Mouse (Mus musculus) neural tube, embryonic 11.5 days (tissue): ENCODE measurements around the gene Ctu2. TPM values are rescaled to one million over a fixed set of nuclear protein-coding genes. Genes with fewer than 3 reads are reported as not detected.

Experiments
- ATAC-seq: fragments of 200-750 bp; cut with Nextera tagmentation; 2 replicates; pipeline ENCODE4 v1.8.0; 2017; ENCODE audit warnings: moderate number of reproducible peaks, mild to moderate bottlenecking, moderate TSS enrichment, moderate library complexity; ENCODE audit not compliant: insufficient read depth, low FRiP score, low TSS enrichment
- DNase-seq: peaks from one replicate; pipeline ENCODE4 v3.0.0-alpha.2; 2015; ENCODE audit warnings: low spot score
- H3K27ac ChIP-seq: fragments of 300-500 bp; sonication (generic); 2 replicates; pipeline ENCODE4 v1.5.1; 2014; ENCODE audit warnings: low read depth, mild to moderate bottlenecking, low read length
- H3K27me3 ChIP-seq: fragments of 300-500 bp; sonication (generic); 2 replicates; pipeline ENCODE4 v1.6.1; 2014; ENCODE audit warnings: mild to moderate bottlenecking, low read length, mixed read lengths; ENCODE audit not compliant: control insufficient read depth, insufficient read depth
- H3K36me3 ChIP-seq: fragments of 300-500 bp; sonication (generic); 2 replicates; pipeline ENCODE4 v1.6.1; 2014; ENCODE audit warnings: mild to moderate bottlenecking, low read length, moderate library complexity, mixed read lengths; ENCODE audit not compliant: control insufficient read depth, insufficient read depth
- H3K4me1 ChIP-seq: fragments of 300-500 bp; sonication (generic); 2 replicates; pipeline ENCODE4 v1.6.1; 2014; ENCODE audit warnings: low read length, mixed read lengths; ENCODE audit not compliant: control insufficient read depth, insufficient read depth
- H3K4me2 ChIP-seq: fragments of 300-500 bp; sonication (generic); 2 replicates; pipeline ENCODE4 v1.6.1; 2014; ENCODE audit warnings: low read depth, mild to moderate bottlenecking, moderate library complexity
- H3K4me3 ChIP-seq: fragments of 300-500 bp; sonication (generic); 2 replicates; pipeline ENCODE4 v1.5.1; 2014; ENCODE audit warnings: low read depth, low read length
- H3K9ac ChIP-seq: fragments of 300-500 bp; sonication (generic); 2 replicates; pipeline ENCODE4 v1.6.1; 2014; ENCODE audit warnings: mild to moderate bottlenecking, low read length
- H3K9me3 ChIP-seq: fragments of 300-500 bp; sonication (generic); 2 replicates; pipeline ENCODE4 v1.6.1; 2016; ENCODE audit warnings: low read length; ENCODE audit not compliant: control insufficient read depth
- WGBS: fragments of 180-500 bp; shearing (Covaris S2); extraction: QIAGEN DNeasy Blood & Tissue Kit; methylation state at CpG from one replicate; pipeline ENCODE4 v1.1.7; 2014; 5-methylcytosine and 5-hydroxymethylcytosine counted together
- polyA plus RNA-seq: library from polyadenylated mRNA; unstranded; fragments of >200 nt; fragmentation: Nextera tagmentation; extraction: Ambion mirVana; gene quantifications from 2 replicates; pipeline ENCODE4 v1.2.1, GENCODE M21; 2014

Gene Ctu2
- polyA plus RNA-seq, 1 experiment from 2014 or later = 76.9 TPM

DNA sequence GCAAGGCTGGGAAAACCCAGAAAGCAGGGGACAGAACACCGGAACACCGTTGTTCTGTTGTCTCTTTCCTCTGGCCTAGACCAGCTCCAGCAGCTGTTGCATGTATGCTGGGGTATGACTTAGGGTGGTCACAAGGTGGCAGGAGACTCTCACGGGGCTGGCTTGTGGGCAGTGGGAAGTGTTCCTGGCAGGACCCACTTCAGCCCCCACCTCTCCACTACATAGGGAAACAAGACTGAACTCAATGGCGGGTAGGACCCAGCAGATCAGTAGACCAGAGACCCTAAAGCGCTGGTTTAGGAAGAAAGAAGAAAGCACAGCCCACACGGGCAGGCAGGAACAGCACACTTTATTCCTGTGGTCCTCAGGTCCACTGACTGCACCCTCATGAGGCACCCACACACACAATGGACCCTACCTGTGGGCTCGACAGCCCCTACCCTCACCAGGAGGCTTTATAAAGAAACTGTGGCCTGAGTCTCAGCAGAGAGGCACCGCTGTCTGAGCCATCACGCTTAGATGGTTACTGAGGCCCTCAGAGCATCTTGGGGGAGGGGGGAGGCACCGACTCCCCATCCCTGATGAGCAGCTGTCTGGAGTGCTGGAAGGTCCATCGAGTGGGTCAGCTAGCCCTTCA, 42.6 kb upstream of the Ctu2 start:
- 0 out of 2 replicates have a peak, but pooled peaks have one; percentile 23 for ATAC-seq
- no peaks in the 10 kb centered on the region for H3K27me3 ChIP-seq
- 71% methylated on average over 11 of the region's 11 CpGs for WGBS
- H3K4me2 ChIP-seq = no peak overlapping the region
- no peak for DNase-seq
- no peak overlapping the region for H3K4me3 ChIP-seq
- peaks cover 15% of the 10 kb centered on the region for H3K36me3 ChIP-seq
- H3K9ac ChIP-seq = no peak overlapping the region
- no peaks in the 10 kb centered on the region for H3K9me3 ChIP-seq
- no peak overlapping the region for H3K27ac ChIP-seq
- peaks cover 14% of the 10 kb centered on the region for H3K4me1 ChIP-seq

DNA sequence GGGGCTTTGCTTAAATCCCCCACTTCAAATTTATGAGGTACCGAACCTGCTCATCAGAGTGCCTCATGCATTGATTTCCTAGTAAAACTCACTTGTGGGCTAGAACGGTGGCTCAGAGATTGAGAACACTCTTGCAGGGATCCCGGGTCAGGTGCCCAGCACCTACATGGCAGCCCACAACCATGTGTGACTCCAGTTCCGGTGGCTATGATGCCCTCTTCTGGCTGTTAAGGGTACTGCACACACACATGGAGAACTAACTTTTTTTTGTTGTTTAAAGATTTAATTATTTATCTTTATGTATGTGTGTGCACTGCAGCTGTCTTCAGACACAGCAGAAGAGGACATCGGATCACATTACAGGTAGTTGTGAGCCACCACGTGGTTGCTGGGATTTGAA, 40.6 kb upstream of the Ctu2 start:
- no peak for ATAC-seq
- 90% methylated on average over 6 of the region's 6 CpGs for WGBS
- peaks cover 18% of the 10 kb centered on the region for H3K36me3 ChIP-seq
- no peak overlapping the region for H3K9ac ChIP-seq
- H3K27ac ChIP-seq = no peak overlapping the region
- H3K27me3 ChIP-seq = no peaks in the 10 kb centered on the region
- H3K9me3 ChIP-seq = no peaks in the 10 kb centered on the region
- H3K4me3 ChIP-seq = no peak overlapping the region
- no peak for DNase-seq
- H3K4me2 ChIP-seq = no peak overlapping the region
- H3K4me1 ChIP-seq = peaks cover 14% of the 10 kb centered on the region

DNA sequence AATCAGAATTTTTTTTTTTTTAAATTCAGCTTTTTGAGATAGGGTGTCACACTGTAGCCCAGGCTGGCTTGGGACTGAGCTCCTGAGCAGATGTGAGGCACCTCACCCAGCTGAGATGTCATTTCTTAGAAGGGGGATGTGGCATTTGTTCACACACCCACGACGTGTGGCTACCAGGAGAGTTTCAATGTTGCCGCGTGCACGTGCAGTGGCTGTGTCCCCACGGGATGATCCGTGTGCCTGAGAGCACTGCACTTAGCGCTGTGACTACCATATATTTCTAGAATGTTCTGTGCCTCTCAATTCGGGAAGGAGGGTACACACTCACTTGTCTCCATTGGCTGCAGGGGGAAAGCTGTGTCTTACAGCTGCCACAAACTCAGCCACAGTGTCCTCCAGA, 39.8 kb upstream of the Ctu2 start:
- H3K4me3 ChIP-seq = no peak overlapping the region
- DNase-seq = no peak
- no peaks in the 10 kb centered on the region for H3K9me3 ChIP-seq
- H3K27me3 ChIP-seq = no peaks in the 10 kb centered on the region
- no peak overlapping the region for H3K27ac ChIP-seq
- H3K4me2 ChIP-seq = no peak overlapping the region
- WGBS = 94% methylated on average over 9 of the region's 9 CpGs
- peaks cover 14% of the 10 kb centered on the region for H3K4me1 ChIP-seq
- peaks cover 18% of the 10 kb centered on the region for H3K36me3 ChIP-seq
- H3K9ac ChIP-seq = no peak overlapping the region
- ATAC-seq = no peak

DNA sequence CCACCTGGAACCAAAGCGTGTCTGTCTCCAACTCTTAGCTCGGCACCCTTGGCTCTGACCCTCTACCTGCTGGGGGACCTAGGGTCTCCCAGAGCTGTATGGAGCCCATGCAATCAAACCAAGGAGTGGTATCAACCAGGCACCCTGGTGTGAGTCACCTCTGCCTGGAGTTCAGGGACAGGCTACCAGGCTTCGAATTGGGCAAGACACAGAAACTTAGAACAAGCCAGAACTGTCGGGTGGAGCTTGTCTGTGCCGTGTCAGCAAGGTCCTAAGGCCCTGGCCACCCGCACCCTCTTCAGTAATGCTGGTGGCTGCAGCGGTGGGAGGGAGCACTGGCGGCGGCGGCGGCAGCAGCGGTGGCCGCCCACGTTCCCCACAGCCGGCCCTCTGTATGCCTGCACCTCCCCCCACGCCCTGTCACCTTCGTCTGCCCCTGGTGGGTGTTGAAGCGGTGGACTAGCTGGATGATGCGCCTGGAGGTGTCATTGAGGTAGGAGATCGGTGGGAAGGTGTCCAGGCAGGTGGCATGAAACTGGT, 39.3 kb upstream of the Ctu2 start:
- WGBS = 88% methylated on average over 20 of the region's 20 CpGs
- Histone ChIP-seq H3K4me1 (peaks cover 14% of the 10 kb centered on the region), H3K9me3 (no peaks in the 10 kb centered on the region), H3K27ac (no peak overlapping the region), H3K4me2 (no peak overlapping the region), H3K4me3 (no peak overlapping the region), H3K27me3 (no peaks in the 10 kb centered on the region), H3K36me3 (peaks cover 18% of the 10 kb centered on the region), H3K9ac (no peak overlapping the region)
- no peak for ATAC-seq
- no peak for DNase-seq

DNA sequence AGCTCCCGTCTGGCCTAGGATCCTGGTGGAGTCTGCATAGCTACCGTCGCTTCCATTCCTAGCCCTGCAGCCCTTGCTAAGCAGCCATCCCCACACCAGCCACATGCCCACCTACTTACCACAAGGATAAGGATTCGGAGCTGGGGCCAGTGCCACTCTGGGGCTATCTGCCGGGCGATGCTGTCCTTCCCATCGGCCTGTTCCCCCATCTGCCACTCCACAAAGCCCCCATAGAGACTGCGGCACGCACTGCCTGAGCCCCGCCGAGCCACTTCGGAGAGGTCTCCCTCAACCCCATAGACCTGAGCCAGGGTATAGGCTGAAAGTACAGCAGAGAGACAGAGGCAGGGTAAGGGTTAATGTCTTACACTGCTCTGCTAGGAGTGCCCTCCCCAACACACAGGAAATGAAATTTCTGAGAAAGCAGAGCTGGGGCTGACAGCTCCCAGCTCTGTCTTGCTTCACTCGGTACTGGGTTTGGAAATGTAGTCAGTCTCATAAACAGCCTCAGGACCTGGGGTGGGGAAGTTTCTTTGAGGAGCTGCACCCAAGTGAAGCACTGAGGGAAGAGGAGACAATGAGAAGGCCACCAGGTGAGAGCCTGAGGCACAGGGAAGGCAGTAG, 38.1 kb upstream of the Ctu2 start:
- no peak for ATAC-seq
- Histone ChIP-seq H3K36me3 (peaks cover 18% of the 10 kb centered on the region), H3K9me3 (no peaks in the 10 kb centered on the region), H3K9ac (no peak overlapping the region), H3K4me1 (peaks cover 7% of the 10 kb centered on the region), H3K4me2 (no peak overlapping the region), H3K4me3 (no peak overlapping the region), H3K27me3 (no peaks in the 10 kb centered on the region), H3K27ac (no peak overlapping the region)
- no peak for DNase-seq
- 92% methylated on average over 13 of the region's 13 CpGs for WGBS

DNA sequence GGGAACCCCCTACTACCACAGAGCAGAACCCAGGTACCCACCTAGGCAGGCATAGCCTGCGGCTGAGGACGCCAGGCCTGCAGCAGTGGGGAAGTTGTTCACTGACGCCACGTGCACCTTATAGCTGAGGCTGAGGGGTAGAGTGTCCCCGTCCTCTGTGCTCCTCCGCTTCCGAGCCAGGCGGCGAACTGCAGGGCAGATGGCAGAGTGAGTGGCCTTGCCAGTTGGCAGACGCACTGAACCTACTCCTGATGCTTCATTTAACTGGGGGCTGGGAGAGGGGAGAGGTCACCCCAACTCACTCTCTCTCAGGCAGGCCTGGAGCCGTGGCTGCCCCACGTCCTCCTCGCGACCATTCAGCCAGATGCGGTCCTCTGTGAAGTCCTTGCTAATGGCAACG, 36.6 kb upstream of the Ctu2 start:
- Histone ChIP-seq H3K9ac (no peak overlapping the region), H3K27ac (no peak overlapping the region), H3K36me3 (peaks cover 18% of the 10 kb centered on the region), H3K4me2 (no peak overlapping the region), H3K4me1 (peaks cover 7% of the 10 kb centered on the region; the same call in 1 of the 2 replicates), H3K4me3 (no peak overlapping the region), H3K9me3 (no peaks in the 10 kb centered on the region), H3K27me3 (no peaks in the 10 kb centered on the region)
- 96% methylated on average over 16 of the region's 16 CpGs for WGBS
- ATAC-seq (no peak), DNase-seq (no peak)

DNA sequence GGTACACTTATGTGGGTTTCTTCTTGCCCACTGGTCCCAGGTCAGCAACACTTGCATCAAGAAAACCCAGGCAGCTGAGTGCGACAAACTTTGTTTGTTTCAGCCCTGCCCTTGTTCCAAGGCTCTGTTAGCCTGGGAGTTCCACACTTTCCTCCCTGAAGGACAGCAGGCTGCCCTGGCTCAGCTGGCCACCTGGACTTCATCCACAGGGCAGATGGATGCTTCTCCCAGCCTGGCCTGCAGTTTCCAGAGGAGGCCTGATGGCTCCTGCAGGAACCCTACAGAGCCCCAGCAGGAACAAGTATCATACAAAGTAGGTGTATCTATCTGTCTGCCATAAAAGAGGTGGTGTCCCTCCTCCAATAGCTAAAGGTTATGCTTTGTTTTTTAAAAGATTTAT, 34.6 kb upstream of the Ctu2 start:
- no peak overlapping the region for H3K27ac ChIP-seq
- WGBS = 86% methylated on average over 1 of the region's 1 CpGs
- H3K4me3 ChIP-seq = no peak overlapping the region
- H3K9me3 ChIP-seq = no peaks in the 10 kb centered on the region
- DNase-seq (no peak), ATAC-seq (no peak)
- H3K36me3 ChIP-seq = peaks cover 13% of the 10 kb centered on the region
- no peaks in the 10 kb centered on the region for H3K27me3 ChIP-seq
- H3K4me2 ChIP-seq = no peak overlapping the region
- no peak overlapping the region for H3K9ac ChIP-seq
- H3K4me1 ChIP-seq = peaks cover 7% of the 10 kb centered on the region; the same call in 1 of the 2 replicates

DNA sequence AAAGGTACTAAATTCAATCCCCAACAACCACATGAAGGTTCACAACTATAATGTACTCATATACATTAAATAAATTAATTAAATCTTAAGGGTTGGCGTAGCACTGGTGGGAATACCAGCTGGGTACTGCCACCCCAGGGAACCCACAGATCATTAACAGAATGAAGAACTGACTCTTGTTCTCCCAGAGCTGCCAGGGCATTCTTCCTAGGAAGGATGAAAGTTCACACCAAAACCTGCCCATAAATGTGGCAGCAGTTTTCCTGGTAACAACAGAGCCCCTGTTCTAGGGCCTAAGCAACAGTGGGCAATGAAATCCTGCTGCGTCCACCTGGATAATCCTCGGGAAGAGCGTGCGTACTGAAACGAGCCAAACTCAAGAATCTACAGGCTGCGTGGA, 33.6 kb upstream of the Ctu2 start:
- H3K4me2 ChIP-seq = peak overlapping the region; percentile 69
- H3K36me3 ChIP-seq = peaks cover 8% of the 10 kb centered on the region
- peaks cover 7% of the 10 kb centered on the region; the same call in 1 of the 2 replicates for H3K4me1 ChIP-seq
- ATAC-seq = no peak
- peak overlapping the region; percentile 74 for H3K9ac ChIP-seq
- no peaks in the 10 kb centered on the region for H3K27me3 ChIP-seq
- no peaks in the 10 kb centered on the region for H3K9me3 ChIP-seq
- 18% methylated on average over 7 of the region's 7 CpGs for WGBS
- no peak for DNase-seq
- peak overlapping the region; percentile 74 for H3K4me3 ChIP-seq
- peak overlapping the region; percentile 76; the same call in 1 of the 2 replicates for H3K27ac ChIP-seq

DNA sequence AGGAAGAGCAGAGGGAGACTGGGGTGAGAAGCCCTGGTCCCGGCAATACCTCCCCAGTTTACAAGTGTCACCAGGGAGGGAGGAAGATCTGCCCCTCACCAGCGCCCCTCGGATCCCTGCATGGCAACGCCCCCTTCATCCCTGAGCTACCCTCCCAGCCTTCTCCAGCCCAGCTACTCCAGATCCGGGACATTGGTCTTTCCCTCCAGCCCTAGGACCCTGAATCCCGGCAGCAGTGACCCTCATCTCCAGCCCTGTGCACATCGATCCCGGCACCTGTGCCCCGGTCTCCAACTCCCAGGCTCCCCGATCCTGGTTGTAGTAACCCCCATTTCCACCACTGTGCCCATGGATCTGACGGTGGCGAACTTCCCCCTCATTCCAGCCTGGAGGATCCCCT, 33.2 kb upstream of the Ctu2 start:
- Histone ChIP-seq H3K4me3 (peak overlapping the region; percentile 74), H3K9me3 (no peaks in the 10 kb centered on the region), H3K27ac (peak overlapping the region; percentile 76), H3K9ac (peak overlapping the region; percentile 74), H3K4me1 (peaks cover 7% of the 10 kb centered on the region; the same call in 1 of the 2 replicates), H3K4me2 (peak overlapping the region; percentile 69), H3K36me3 (peaks cover 8% of the 10 kb centered on the region), H3K27me3 (no peaks in the 10 kb centered on the region)
- ATAC-seq = no peak; the same call in 1 of the 2 replicates
- WGBS = under 1% methylated on average over 12 of the region's 12 CpGs
- DNase-seq = peak; percentile 40
